Mouse (Mus musculus) kidney, postnatal 14 days (tissue): ENCODE measurements around the gene Rab3ip.
A peak's percentile ranks its signal among the peaks of the same experiment; 100 is the strongest.

Experiments
- DNase-seq: peaks from one replicate; pipeline ENCODE4 v3.0.0; 2022; ENCODE audit warnings: mixed read lengths

Gene Rab3ip

GRCm38 (mm10) chr10:116957867-116958551, 7.4 kb upstream of the Rab3ip start:
- peak; percentile 52 for DNase-seq

- no peak for DNase-seq
These were observed 6.1 kb upstream of the Rab3ip start for GRCm38 (mm10) chr10:116956483-116957158.

GRCm38 (mm10) chr10:116955191-116955590, 4.6 kb upstream of the Rab3ip start:
- no peak for DNase-seq

- DNase-seq: no peak
These were observed 317 bp upstream of the Rab3ip start for GRCm38 (mm10) chr10:116950886-116951285.

- peak; percentile 50 for DNase-seq
These were observed 1.2 kb downstream of the Rab3ip start for GRCm38 (mm10) chr10:116949111-116950008.

- DNase-seq: peak; percentile 47
These were observed 2.2 kb downstream of the Rab3ip start for GRCm38 (mm10) chr10:116948414-116948813.

- no peak for DNase-seq
These were observed 5.6 kb downstream of the Rab3ip start for GRCm38 (mm10) chr10:116944940-116945339.

GRCm38 (mm10) chr10:116944144-116944543, 6.4 kb downstream of the Rab3ip start:
- no peak for DNase-seq

GRCm38 (mm10) chr10:116943025-116943424, 7.5 kb downstream of the Rab3ip start:
- DNase-seq: no peak

- no peak for DNase-seq
These were observed 15.5 kb downstream of the Rab3ip start for GRCm38 (mm10) chr10:116935028-116935427.

- no peak for DNase-seq
These were observed 16.8 kb downstream of the Rab3ip start for GRCm38 (mm10) chr10:116933794-116934193.

GRCm38 (mm10) chr10:116932418-116932817, 18.2 kb downstream of the Rab3ip start:
- no peak for DNase-seq

- no peak for DNase-seq
These were observed 18.9 kb downstream of the Rab3ip start for GRCm38 (mm10) chr10:116931497-116932179.

GRCm38 (mm10) chr10:116930936-116931335, 19.6 kb downstream of the Rab3ip start:
- DNase-seq: no peak

- DNase-seq: no peak
These were observed 20.1 kb downstream of the Rab3ip start for GRCm38 (mm10) chr10:116930506-116930905.

GRCm38 (mm10) chr10:116928826-116929225, 21.7 kb downstream of the Rab3ip start:
- DNase-seq: no peak

GRCm38 (mm10) chr10:116926428-116927113, 24.0 kb downstream of the Rab3ip start:
- no peak for DNase-seq

- no peak for DNase-seq
These were observed 26.7 kb downstream of the Rab3ip start for GRCm38 (mm10) chr10:116923651-116924495.

GRCm38 (mm10) chr10:116922161-116922560, 28.4 kb downstream of the Rab3ip start:
- DNase-seq: no peak

GRCm38 (mm10) chr10:116921416-116921815, 29.2 kb downstream of the Rab3ip start:
- DNase-seq: no peak

- no peak for DNase-seq
These were observed 29.9 kb downstream of the Rab3ip start for GRCm38 (mm10) chr10:116920641-116921040.
